Mouse (Mus musculus) stomach, embryonic 14.5 days (tissue): Measurements from ENCODE around the gene Mtmr4. TPM values are rescaled to one million over a fixed set of nuclear protein-coding genes. Genes with fewer than 3 reads are reported as not detected.
A peak's percentile ranks its signal among the peaks of the same experiment; 100 is the strongest.

Experiments
- ATAC-seq: fragments of 200-750 bp; cut with Nextera tagmentation; 2 replicates; pipeline ENCODE4 v1.8.0; 2017; ENCODE audit warnings: low read depth, moderate TSS enrichment; ENCODE audit not compliant: insufficient number of reproducible peaks, insufficient read depth, low FRiP score
- H3K27ac ChIP-seq: fragments of 300-500 bp; sonication (generic); 2 replicates; pipeline ENCODE4 v1.5.1; 2014; ENCODE audit warnings: mild to moderate bottlenecking, low read length, moderate library complexity, mixed read lengths
- H3K27me3 ChIP-seq: fragments of 300-500 bp; sonication (generic); 2 replicates; pipeline ENCODE4 v1.6.1; 2014; ENCODE audit warnings: low read length, control low read depth, mixed read lengths; ENCODE audit not compliant: control insufficient read depth, insufficient read depth
- H3K36me3 ChIP-seq: fragments of 300-500 bp; sonication (generic); 2 replicates; pipeline ENCODE4 v1.6.1; 2014; ENCODE audit warnings: mild to moderate bottlenecking, control low read depth, low read length, moderate library complexity, mixed read lengths; ENCODE audit not compliant: control insufficient read depth, insufficient read depth
- H3K4me1 ChIP-seq: fragments of 300-500 bp; sonication (generic); 2 replicates; pipeline ENCODE4 v1.6.1; 2014; ENCODE audit warnings: low read length, control low read depth, mixed read lengths; ENCODE audit not compliant: control insufficient read depth, insufficient read depth
- H3K4me2 ChIP-seq: fragments of 300-500 bp; sonication (generic); replicated peaks from 2 replicates; pipeline ENCODE4 v1.6.1; 2014; ENCODE audit warnings: low read depth, low read length, control low read depth
- H3K4me3 ChIP-seq: fragments of 300-500 bp; sonication (generic); 2 replicates; pipeline ENCODE4 v1.5.1; 2014; ENCODE audit warnings: low read depth, low read length, control low read depth
- H3K9ac ChIP-seq: fragments of 300-500 bp; sonication (generic); replicated peaks from 2 replicates; pipeline ENCODE4 v1.6.1; 2014; ENCODE audit warnings: low read depth, mild to moderate bottlenecking, control low read depth, low read length, moderate library complexity, mixed read lengths
- H3K9me3 ChIP-seq: fragments of 300-500 bp; sonication (generic); 2 replicates; pipeline ENCODE4 v1.6.1; 2016; ENCODE audit warnings: low read depth, low read length, control low read depth; ENCODE audit not compliant: control insufficient read depth
- WGBS: fragments of 180-500 bp; shearing (Covaris S2); extraction: QIAGEN DNeasy Blood & Tissue Kit; methylation state at CpG from one replicate; pipeline ENCODE4 v1.1.7; 2014; 5-methylcytosine and 5-hydroxymethylcytosine counted together
- polyA plus RNA-seq: library from polyadenylated mRNA; unstranded; fragments of >200 nt; fragmentation: Nextera tagmentation; extraction: Ambion mirVana; gene quantifications from 2 replicates; pipeline ENCODE4 v1.2.1, GENCODE M21; 2014

Gene Mtmr4
- 30.5 and 32.0 TPM in 2 replicates for polyA plus RNA-seq

GRCm38 (mm10) chr11:87591526-87592353 lies at the start of gene Mtmr4:
Gene Mtmr4 (plus strand): TSS chr11:87592162.
- no peaks in the 10 kb centered on the region for H3K27me3 ChIP-seq
- ATAC-seq = peak; percentile 98
- H3K4me2 ChIP-seq = peak within 1 kb of the TSS; percentile 88
- peak within 1 kb of the TSS; percentile 80 for H3K9ac ChIP-seq
- under 1% methylated on average over 60 of the region's 61 CpGs for WGBS
- no peaks in the 10 kb centered on the region for H3K9me3 ChIP-seq
- no peaks in the 10 kb centered on the region for H3K36me3 ChIP-seq
- H3K4me3 ChIP-seq = peak within 1 kb of the TSS; percentile 55
- peak within 1 kb of the TSS; percentile 84 for H3K27ac ChIP-seq
- peaks cover 27% of the 10 kb centered on the region for H3K4me1 ChIP-seq

- H3K27me3 ChIP-seq = no peaks in the 10 kb centered on the region
- WGBS = 38% methylated on average over 8 of the region's 8 CpGs
- ATAC-seq = no peak
- H3K4me2 ChIP-seq = no peak overlapping the region
- no peaks in the 10 kb centered on the region for H3K36me3 ChIP-seq
- H3K9me3 ChIP-seq = no peaks in the 10 kb centered on the region
- no peak overlapping the region for H3K27ac ChIP-seq
- no peak overlapping the region for H3K4me3 ChIP-seq
- H3K4me1 ChIP-seq = no peaks in the 10 kb centered on the region
- no peak overlapping the region for H3K9ac ChIP-seq
Measured at GRCm38 (mm10) chr11:87542285-87542684, 49.7 kb upstream of the Mtmr4 start.

GRCm38 (mm10) chr11:87542906-87543305 lies 49.1 kb upstream of the Mtmr4 start:
- Histone ChIP-seq H3K4me2 (no peak overlapping the region), H3K27me3 (no peaks in the 10 kb centered on the region), H3K4me1 (no peaks in the 10 kb centered on the region), H3K36me3 (no peaks in the 10 kb centered on the region), H3K27ac (no peak overlapping the region), H3K9ac (no peak overlapping the region), H3K9me3 (no peaks in the 10 kb centered on the region), H3K4me3 (no peak overlapping the region)
- 54% methylated on average over 3 of the region's 3 CpGs for WGBS
- no peak for ATAC-seq

- no peak overlapping the region for H3K27ac ChIP-seq
- 88% methylated on average over 4 of the region's 4 CpGs for WGBS
- ATAC-seq = no peak
- no peak overlapping the region for H3K9ac ChIP-seq
- no peaks in the 10 kb centered on the region for H3K9me3 ChIP-seq
- no peak overlapping the region for H3K4me2 ChIP-seq
- no peak overlapping the region for H3K4me3 ChIP-seq
- no peaks in the 10 kb centered on the region for H3K27me3 ChIP-seq
- no peaks in the 10 kb centered on the region for H3K36me3 ChIP-seq
- H3K4me1 ChIP-seq = peaks cover 11% of the 10 kb centered on the region; the same call in 1 of the 2 replicates
Measured at GRCm38 (mm10) chr11:87553342-87553741, 38.6 kb upstream of the Mtmr4 start.

GRCm38 (mm10) chr11:87554386-87554785 lies 37.6 kb upstream of the Mtmr4 start:
- H3K36me3 ChIP-seq = no peaks in the 10 kb centered on the region
- ATAC-seq = no peak
- H3K4me2 ChIP-seq = no peak overlapping the region
- H3K9ac ChIP-seq = no peak overlapping the region
- no peak overlapping the region for H3K27ac ChIP-seq
- no peak overlapping the region for H3K4me3 ChIP-seq
- peaks cover 11% of the 10 kb centered on the region; the same call in 1 of the 2 replicates for H3K4me1 ChIP-seq
- no peaks in the 10 kb centered on the region for H3K9me3 ChIP-seq
- whole genome bisulfite sequencing = 33% methylated on average over 5 of the region's 5 CpGs
- H3K27me3 ChIP-seq = no peaks in the 10 kb centered on the region

GRCm38 (mm10) chr11:87555106-87555703 lies 36.8 kb upstream of the Mtmr4 start:
- no peak overlapping the region for H3K4me2 ChIP-seq
- H3K4me3 ChIP-seq = no peak overlapping the region
- H3K36me3 ChIP-seq = no peaks in the 10 kb centered on the region
- H3K4me1 ChIP-seq = peaks cover 11% of the 10 kb centered on the region; the same call in 1 of the 2 replicates
- ATAC-seq = no peak
- 10% methylated on average over 2 of the region's 2 CpGs for WGBS
- H3K9ac ChIP-seq = no peak overlapping the region
- no peaks in the 10 kb centered on the region for H3K27me3 ChIP-seq
- no peak overlapping the region for H3K27ac ChIP-seq
- no peaks in the 10 kb centered on the region for H3K9me3 ChIP-seq

- ATAC-seq = no peak
- Histone ChIP-seq H3K27ac (no peak overlapping the region), H3K4me2 (no peak overlapping the region), H3K27me3 (no peaks in the 10 kb centered on the region), H3K9me3 (no peaks in the 10 kb centered on the region), H3K4me1 (no peaks in the 10 kb centered on the region), H3K9ac (no peak overlapping the region), H3K4me3 (no peak overlapping the region), H3K36me3 (no peaks in the 10 kb centered on the region)
- 65% methylated on average over 6 of the region's 6 CpGs for WGBS
Measured at GRCm38 (mm10) chr11:87561208-87561607, 30.8 kb upstream of the Mtmr4 start.

- ATAC-seq = no peak
- WGBS = 76% methylated on average over 3 of the region's 3 CpGs
Measured at GRCm38 (mm10) chr11:87566501-87566900, 25.5 kb upstream of the Mtmr4 start, which contains the start of gene Gm11492. Gene Gm11492 (plus strand): TSS chr11:87566653.

More at GRCm38 (mm10) chr11:87566501-87566900, 25.5 kb upstream of the Mtmr4 start, which contains the start of gene Gm11492:
- H3K4me3 ChIP-seq = no peak within 1 kb of the TSS
- no peak within 1 kb of the TSS for H3K9ac ChIP-seq
- H3K27ac ChIP-seq = no peak within 1 kb of the TSS
- H3K27me3 ChIP-seq = no peaks in the 10 kb centered on the region
- no peaks in the 10 kb centered on the region for H3K9me3 ChIP-seq
- no peaks in the 10 kb centered on the region for H3K36me3 ChIP-seq
- H3K4me2 ChIP-seq = no peak within 1 kb of the TSS
- no peaks in the 10 kb centered on the region for H3K4me1 ChIP-seq
